Mouse (Mus musculus) cortical plate, adult 2 months (tissue): ENCODE measurements at regions not wholly inside any gene's neighbourhood (a gene's known extent, or its start where the extent isn't known, plus 50 kb on each side); places are given as distances from the start of the nearest gene placed in this dataset.
A peak's percentile ranks its signal among the peaks of the same experiment; 100 is the strongest.

Experiments
- H3K27ac ChIP-seq: fragments of 200-500 bp; 2 replicates; pipeline ENCODE4 v1.5.1; 2012; ENCODE audit warnings: low read length, control low read depth, inconsistent platforms; ENCODE audit not compliant: insufficient read depth
- H3K4me1 ChIP-seq: fragments of 200-500 bp; 2 replicates; pipeline ENCODE4 v1.6.1; 2011; ENCODE audit warnings: low read length; ENCODE audit not compliant: control insufficient read depth, insufficient read depth
- H3K4me3 ChIP-seq: fragments of 200-500 bp; 2 replicates; pipeline ENCODE4 v1.5.1; 2011; ENCODE audit warnings: mild to moderate bottlenecking, low read length, control low read depth; ENCODE audit not compliant: insufficient read depth
- CTCF ChIP-seq: fragments of 200-500 bp; IDR thresholded peaks from 2 replicates; pipeline ENCODE4 v1.5.1; 2011; ENCODE audit warnings: mild to moderate bottlenecking, control low read depth, low read length; ENCODE audit not compliant: insufficient read depth; ENCODE audit errors: extremely low read depth
- POLR2A ChIP-seq: fragments of 200-500 bp; IDR thresholded peaks from 2 replicates; pipeline ENCODE4 v1.6.1; 2011; ENCODE audit warnings: mild to moderate bottlenecking, low read length, control low read depth; ENCODE audit not compliant: insufficient read depth; ENCODE audit errors: extremely low read depth

- H3K4me3 ChIP-seq: no peak overlapping the region
- H3K27ac ChIP-seq: no peak overlapping the region
- TF ChIP-seq CTCF (no peak), POLR2A (no peak)
- peaks cover 4% of the 10 kb centered on the region for H3K4me1 ChIP-seq
These were observed 132.7 kb downstream of the Otoa start for GRCm38 (mm10) chr7:121214181-121214580.

- Histone ChIP-seq H3K4me3 (no peak overlapping the region), H3K27ac (no peak overlapping the region; the same call in 1 of the 2 replicates), H3K4me1 (peaks cover 4% of the 10 kb centered on the region)
- TF ChIP-seq CTCF: no peak
- TF ChIP-seq POLR2A: no peak
These were observed 133.6 kb downstream of the Otoa start for GRCm38 (mm10) chr7:121215032-121215431.

GRCm38 (mm10) chr7:121215735-121216134, 134.3 kb downstream of the Otoa start:
- TF ChIP-seq CTCF: no peak
- TF ChIP-seq POLR2A: no peak
- H3K4me3 ChIP-seq: no peak overlapping the region
- peaks cover 4% of the 10 kb centered on the region for H3K4me1 ChIP-seq
- H3K27ac ChIP-seq: no peak overlapping the region

- Histone ChIP-seq H3K27ac (no peak overlapping the region), H3K4me1 (peaks cover 7% of the 10 kb centered on the region), H3K4me3 (no peak overlapping the region)
- no peak for TF ChIP-seq CTCF
- TF ChIP-seq POLR2A: no peak
These were observed 136.6 kb downstream of the Otoa start for GRCm38 (mm10) chr7:121218031-121218430.

- H3K4me3 ChIP-seq: no peak overlapping the region
- H3K27ac ChIP-seq: peak overlapping the region; percentile 51; the same call in 1 of the 2 replicates
- TF ChIP-seq CTCF: no peak
- no peak for TF ChIP-seq POLR2A
- H3K4me1 ChIP-seq: peaks cover 3% of the 10 kb centered on the region
These were observed 139.7 kb downstream of the Otoa start for GRCm38 (mm10) chr7:121221158-121221557.

- no peak overlapping the region for H3K4me3 ChIP-seq
- H3K4me1 ChIP-seq: no peaks in the 10 kb centered on the region
- H3K27ac ChIP-seq: no peak overlapping the region
- TF ChIP-seq CTCF (no peak), POLR2A (no peak)
These were observed 150.4 kb downstream of the Otoa start for GRCm38 (mm10) chr7:121231881-121232280.

GRCm38 (mm10) chr7:121234831-121235230, 153.4 kb downstream of the Otoa start:
- H3K4me1 ChIP-seq: no peaks in the 10 kb centered on the region
- TF ChIP-seq POLR2A (no peak), CTCF (no peak)
- no peak overlapping the region for H3K27ac ChIP-seq
- no peak overlapping the region for H3K4me3 ChIP-seq

- TF ChIP-seq CTCF (no peak), POLR2A (no peak)
- H3K27ac ChIP-seq: no peak overlapping the region
- H3K4me3 ChIP-seq: no peak overlapping the region
- H3K4me1 ChIP-seq: no peaks in the 10 kb centered on the region
These were observed 151.9 kb upstream of the Hs3st2 start for GRCm38 (mm10) chr7:121239731-121240130.

GRCm38 (mm10) chr7:121247845-121248244, 143.8 kb upstream of the Hs3st2 start:
- Histone ChIP-seq H3K4me3 (no peak overlapping the region), H3K4me1 (no peaks in the 10 kb centered on the region), H3K27ac (no peak overlapping the region)
- TF ChIP-seq POLR2A (no peak), CTCF (no peak)

GRCm38 (mm10) chr7:121257466-121257865, 134.2 kb upstream of the Hs3st2 start:
- H3K4me3 ChIP-seq: no peak overlapping the region

GRCm38 (mm10) chr7:121258826-121259496, 132.7 kb upstream of the Hs3st2 start:
- Histone ChIP-seq H3K4me3 (no peak overlapping the region), H3K4me1 (no peaks in the 10 kb centered on the region), H3K27ac (no peak overlapping the region)
- TF ChIP-seq CTCF: peak; percentile 85
- TF ChIP-seq POLR2A: no peak

More at GRCm38 (mm10) chr7:121257466-121257865, 134.2 kb upstream of the Hs3st2 start:
- TF ChIP-seq POLR2A: no peak
- TF ChIP-seq CTCF: no peak
- Histone ChIP-seq H3K4me1 (no peaks in the 10 kb centered on the region), H3K27ac (no peak overlapping the region)
